Mouse (Mus musculus) liver, adult 2 months (tissue): ENCODE results near the gene Eif3k.

Source experiments
- CTCF ChIP-seq: fragments of 200-500 bp; IDR thresholded peaks from 2 replicates; pipeline ENCODE4 v1.5.1; 2011; ENCODE audit warnings: low read depth, low read length, control low read depth
- POLR2A ChIP-seq: fragments of 200-500 bp; IDR thresholded peaks from 2 replicates; pipeline ENCODE4 v1.6.1; 2011; ENCODE audit warnings: low read length, control low read depth; ENCODE audit not compliant: insufficient read depth; ENCODE audit errors: extremely low read depth

GRCm38 (mm10) chr7:28926172-28926571 lies 55.5 kb downstream of the Eif3k start:
- no peak for TF ChIP-seq CTCF
- TF ChIP-seq POLR2A = no peak
